Mouse (Mus musculus) ovary, postnatal 10 days (tissue): ENCODE measurements at regions not wholly inside any gene's neighbourhood (a gene's known extent, or its start where the extent isn't known, plus 50 kb on each side); places are given as distances from the start of the nearest gene placed in this dataset.

Experiments
- DNase-seq: peaks from one replicate; pipeline ENCODE4 v3.0.0; 2022; ENCODE audit warnings: low spot score

- DNase-seq = no peak
Observed at GRCm38 (mm10) chr13:37503898-37504297, 158.9 kb downstream of the Ly86 start.

GRCm38 (mm10) chr13:37504373-37504772 lies 159.4 kb downstream of the Ly86 start:
- no peak for DNase-seq

GRCm38 (mm10) chr13:37505617-37506016 lies 160.6 kb downstream of the Ly86 start:
- no peak for DNase-seq

GRCm38 (mm10) chr13:37506046-37506445 lies 161.0 kb downstream of the Ly86 start:
- DNase-seq = no peak

GRCm38 (mm10) chr13:37506701-37507100 lies 161.7 kb downstream of the Ly86 start:
- DNase-seq = no peak

- DNase-seq = peak; percentile 33
Observed at GRCm38 (mm10) chr13:37507146-37507545, 162.1 kb downstream of the Ly86 start.

GRCm38 (mm10) chr13:37508385-37509351 lies 163.7 kb downstream of the Ly86 start:
- no peak for DNase-seq

- no peak for DNase-seq
Observed at GRCm38 (mm10) chr13:37509352-37509851, 164.4 kb downstream of the Ly86 start.

GRCm38 (mm10) chr13:37510511-37510910 lies 165.5 kb downstream of the Ly86 start:
- DNase-seq = no peak

GRCm38 (mm10) chr13:37511006-37511405 lies 166.0 kb downstream of the Ly86 start:
- DNase-seq = no peak

- no peak for DNase-seq
Observed at GRCm38 (mm10) chr13:37511406-37511805, 166.4 kb downstream of the Ly86 start.

- DNase-seq = no peak
Observed at GRCm38 (mm10) chr13:37512781-37513180, 167.8 kb downstream of the Ly86 start.

GRCm38 (mm10) chr13:37513206-37513904 lies 168.3 kb downstream of the Ly86 start:
- DNase-seq = no peak

GRCm38 (mm10) chr13:37513905-37514607 lies 169.0 kb downstream of the Ly86 start:
- DNase-seq = no peak

GRCm38 (mm10) chr13:37514641-37515305 lies 169.8 kb downstream of the Ly86 start:
- no peak for DNase-seq

- DNase-seq = no peak
Observed at GRCm38 (mm10) chr13:37517055-37517807, 172.2 kb downstream of the Ly86 start.

GRCm38 (mm10) chr13:37519948-37520347 lies 174.9 kb downstream of the Ly86 start:
- DNase-seq = no peak

- DNase-seq = no peak
Observed at GRCm38 (mm10) chr13:37525097-37525726, 180.2 kb downstream of the Ly86 start.

- no peak for DNase-seq
Observed at GRCm38 (mm10) chr13:37526102-37526501, 181.1 kb downstream of the Ly86 start.

- DNase-seq = no peak
Observed at GRCm38 (mm10) chr13:37528380-37528779, 183.4 kb downstream of the Ly86 start.
